Mouse (Mus musculus) fat pad, adult 2 months (tissue): ENCODE measurements around the gene Pofut2.
"Not testable (repeated sequence)": the region's sequence is repeated elsewhere in the genome, so short reads cannot be mapped to it uniquely, and the experiment has no call there.

Source experiments
- DNase-seq: peaks from one replicate; pipeline ENCODE4 v3.0.0-alpha.2; 2011; ENCODE audit warnings: low read depth, low spot score; ENCODE audit errors: extremely low read depth

Gene Pofut2

DNA sequence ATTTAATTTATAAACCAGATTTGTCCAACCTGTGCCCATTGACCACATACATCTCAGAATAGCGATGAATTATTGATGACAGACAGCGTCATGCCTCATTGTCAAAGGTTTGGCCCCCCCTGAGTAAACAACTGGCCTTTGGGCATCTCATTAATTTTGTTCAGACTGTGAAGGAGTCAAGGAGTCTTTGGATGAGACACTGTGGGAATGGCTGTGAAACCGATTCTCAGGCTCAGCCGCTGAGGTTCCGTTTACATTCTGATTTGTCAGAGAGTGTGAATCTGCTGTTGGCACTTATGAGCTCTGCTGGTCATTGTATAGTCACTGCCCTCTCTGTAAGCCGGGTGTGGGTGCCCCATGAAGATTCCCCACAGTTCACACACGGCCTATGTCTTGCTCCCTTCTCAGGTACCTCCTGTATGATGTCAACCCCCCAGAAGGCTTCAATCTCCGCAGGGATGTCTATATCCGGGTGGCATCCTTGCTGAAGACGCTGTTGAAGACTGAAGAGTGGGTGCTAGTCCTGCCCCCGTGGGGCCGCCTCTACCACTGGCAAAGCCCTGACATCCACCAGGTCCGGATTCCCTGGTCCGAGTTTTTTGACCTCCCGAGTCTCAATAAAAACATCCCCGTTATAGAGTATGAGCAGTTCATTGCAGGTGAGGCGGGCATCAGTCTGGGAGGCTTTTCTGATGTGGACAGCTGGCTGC lies 1.3 kb downstream of the Pofut2 start:
- no peak for DNase-seq

GRCm38 (mm10) chr10:77266281-77266680 lies 7.3 kb downstream of the Pofut2 start:
- DNase-seq, result no peak

DNA sequence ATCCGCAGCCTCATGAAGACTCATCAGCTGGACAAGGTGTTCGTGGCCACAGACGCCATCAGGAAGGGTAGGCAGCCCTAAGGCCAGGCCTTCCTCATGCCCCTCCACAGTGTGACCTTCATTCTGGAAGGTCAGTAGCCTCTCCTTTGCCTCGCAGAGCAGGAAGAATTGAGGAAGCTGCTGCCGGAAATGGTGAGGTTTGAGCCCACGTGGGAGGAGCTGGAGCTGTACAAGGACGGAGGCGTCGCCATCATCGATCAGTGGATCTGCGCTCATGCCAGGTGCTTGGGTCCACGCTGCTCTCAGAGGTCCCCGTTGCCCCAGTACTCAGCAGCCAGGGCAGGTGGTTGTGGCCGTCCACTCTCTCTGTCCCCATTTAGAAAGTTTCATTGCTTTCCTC lies 8.0 kb downstream of the Pofut2 start:
- DNase-seq, result no peak

DNA sequence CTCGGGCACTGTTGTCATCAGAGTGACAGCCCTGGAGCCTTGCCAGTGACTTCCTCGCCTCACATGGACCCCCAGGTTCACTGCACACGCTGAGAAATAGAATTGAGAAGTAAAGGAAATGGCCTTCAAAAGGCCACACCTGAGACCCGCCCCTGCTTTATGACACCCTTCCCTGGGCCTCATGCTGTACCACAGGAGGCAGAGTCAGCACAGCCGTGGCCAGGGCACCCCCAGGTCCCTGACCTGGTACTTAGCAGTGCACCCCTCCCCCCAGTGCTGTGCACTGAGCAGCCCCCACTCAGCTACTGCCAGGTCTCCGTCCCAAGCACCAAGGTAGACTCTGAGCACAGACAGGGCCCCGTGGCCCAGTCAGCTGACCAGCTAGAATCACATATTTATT lies 10.1 kb downstream of the Pofut2 start:
- no peak for DNase-seq

DNA sequence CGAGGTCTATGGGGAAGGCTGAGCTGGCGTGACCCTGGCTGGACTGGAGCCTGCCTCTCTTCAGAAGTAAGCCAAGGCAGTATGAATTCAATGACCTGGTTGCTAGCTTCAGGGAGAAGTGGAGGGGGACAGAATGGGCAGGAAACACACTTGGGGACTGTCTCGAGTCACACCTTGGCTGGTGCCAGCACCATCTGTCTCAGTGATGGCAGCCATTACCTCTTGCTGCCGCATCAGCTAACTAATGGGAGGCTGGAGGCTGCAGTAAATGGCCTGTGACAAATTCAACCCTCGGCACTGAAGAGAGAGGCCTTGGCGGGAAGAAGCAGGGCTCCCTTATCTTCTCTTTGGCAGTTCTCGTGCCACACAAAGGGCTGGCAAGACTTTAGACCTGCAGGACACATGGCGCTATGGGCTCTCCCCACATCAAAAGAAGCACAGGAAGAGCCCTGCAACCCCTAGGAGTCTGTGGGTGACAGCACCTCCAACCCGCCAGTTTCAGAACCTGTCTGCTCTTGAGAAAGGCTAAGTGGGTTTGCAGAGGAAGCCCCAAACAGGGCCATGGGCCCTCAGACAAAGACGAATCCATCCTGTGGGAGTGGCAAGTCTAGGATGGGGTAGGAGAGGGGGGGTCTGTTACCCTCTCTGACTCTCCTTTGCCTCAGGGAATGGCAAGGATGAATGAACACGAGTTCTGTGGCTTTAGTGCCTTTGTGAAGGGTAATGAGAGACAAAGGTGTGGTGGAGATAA lies 14.1 kb downstream of the Pofut2 start:
- no peak for DNase-seq

DNA sequence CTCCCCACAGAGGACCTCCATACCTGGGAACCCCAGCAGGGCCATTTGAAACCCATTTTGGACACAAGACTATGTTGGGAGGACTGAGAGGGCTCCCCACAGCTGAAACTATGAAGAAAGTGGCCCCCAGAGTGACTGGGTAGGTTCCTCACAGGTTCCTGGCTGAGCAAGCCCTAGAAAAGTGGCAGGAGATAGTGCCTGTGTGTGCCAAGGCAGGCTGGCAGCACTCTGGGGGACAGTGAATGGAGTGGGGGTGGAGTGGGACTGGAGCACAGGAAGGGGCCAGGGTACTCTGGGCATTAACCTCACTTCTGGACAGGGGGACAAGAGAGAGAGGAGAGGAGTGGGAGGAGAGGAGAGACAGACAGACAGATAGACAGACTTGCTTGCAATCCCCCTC lies 14.8 kb downstream of the Pofut2 start:
- DNase-seq, result no peak

DNA sequence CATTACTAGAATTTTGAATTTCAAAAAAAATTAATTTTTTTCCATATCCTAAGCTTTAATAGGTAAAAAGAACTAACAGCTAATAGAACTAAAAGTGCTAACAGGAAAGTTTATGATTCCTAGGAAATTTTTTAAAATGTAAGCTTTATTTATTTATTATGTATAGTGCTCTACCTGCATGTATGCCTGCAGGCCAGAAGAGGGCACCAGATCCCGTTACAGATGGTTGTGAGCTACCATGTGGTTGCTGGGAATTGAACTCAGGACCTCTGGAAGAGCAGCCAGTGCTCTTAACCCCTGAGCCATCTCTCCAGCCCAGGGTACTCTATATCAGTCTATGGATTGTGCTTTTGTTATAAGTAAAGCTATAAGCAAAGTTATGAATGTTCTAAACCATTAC lies 23.1 kb downstream of the Pofut2 start:
- not testable (repeated sequence) for DNase-seq

DNA sequence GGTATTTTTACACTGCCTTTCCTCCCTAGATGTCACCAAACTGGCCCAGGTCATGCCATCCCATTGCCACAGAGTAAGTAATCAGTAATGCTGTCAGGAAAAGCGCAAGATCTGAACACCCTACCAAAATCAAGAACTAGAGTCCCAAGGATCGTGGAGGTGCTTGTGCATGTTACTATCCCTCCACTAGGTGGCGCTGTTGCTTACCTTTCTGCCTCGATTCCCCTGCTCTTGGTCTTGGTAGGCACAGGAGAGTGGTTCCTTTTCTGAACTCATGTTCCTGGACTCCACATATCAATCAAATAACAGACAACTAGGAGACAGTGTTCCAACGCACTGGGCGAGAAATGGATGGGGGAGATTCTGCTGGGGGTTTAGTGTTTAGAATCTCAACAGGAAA lies 23.8 kb downstream of the Pofut2 start:
- no peak for DNase-seq

- DNase-seq, result no peak
These were observed 25.8 kb downstream of the Pofut2 start for GRCm38 (mm10) chr10:77284832-77285231.

DNA sequence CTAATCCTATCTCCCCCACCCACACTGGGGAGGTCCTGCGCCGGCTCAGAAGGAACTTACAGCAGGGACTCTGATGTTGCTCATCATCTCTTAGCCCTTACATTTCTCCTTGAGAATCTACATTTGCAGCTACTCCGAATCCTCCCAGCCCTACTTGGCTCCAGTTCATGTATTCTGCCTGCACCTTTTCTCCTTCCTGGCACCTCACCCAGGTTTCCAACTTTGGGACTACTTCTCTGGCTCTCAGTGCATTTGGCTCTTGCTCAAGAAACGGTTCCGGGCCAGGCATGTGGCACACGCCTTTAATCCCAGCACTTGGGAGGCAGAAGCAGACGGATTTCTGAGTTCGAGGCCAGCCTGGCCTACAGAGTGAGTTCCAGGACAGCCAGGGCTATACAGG lies 28.6 kb downstream of the Pofut2 start:
- no peak for DNase-seq

GRCm38 (mm10) chr10:77288639-77289195 lies 29.7 kb downstream of the Pofut2 start:
- DNase-seq, result no peak

DNA sequence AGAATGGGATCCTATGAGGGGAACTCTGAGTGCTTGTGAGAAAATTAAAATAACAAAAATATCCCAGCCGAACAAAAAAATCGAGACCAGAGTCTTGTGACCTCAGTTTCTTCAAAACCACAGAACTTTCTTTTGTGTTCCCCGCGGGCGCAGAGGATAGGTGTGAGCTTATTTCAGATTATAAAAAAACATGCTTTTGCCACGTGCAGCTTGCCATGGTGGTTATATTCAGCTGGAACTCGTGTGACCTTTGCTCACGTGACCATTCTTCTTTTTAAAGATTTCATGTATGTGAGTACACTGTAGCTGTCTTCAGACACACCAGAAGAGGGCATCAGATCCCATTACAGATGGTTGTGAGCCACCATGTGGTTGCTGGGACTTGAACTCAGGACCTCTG lies 30.5 kb downstream of the Pofut2 start:
- no peak for DNase-seq

DNA sequence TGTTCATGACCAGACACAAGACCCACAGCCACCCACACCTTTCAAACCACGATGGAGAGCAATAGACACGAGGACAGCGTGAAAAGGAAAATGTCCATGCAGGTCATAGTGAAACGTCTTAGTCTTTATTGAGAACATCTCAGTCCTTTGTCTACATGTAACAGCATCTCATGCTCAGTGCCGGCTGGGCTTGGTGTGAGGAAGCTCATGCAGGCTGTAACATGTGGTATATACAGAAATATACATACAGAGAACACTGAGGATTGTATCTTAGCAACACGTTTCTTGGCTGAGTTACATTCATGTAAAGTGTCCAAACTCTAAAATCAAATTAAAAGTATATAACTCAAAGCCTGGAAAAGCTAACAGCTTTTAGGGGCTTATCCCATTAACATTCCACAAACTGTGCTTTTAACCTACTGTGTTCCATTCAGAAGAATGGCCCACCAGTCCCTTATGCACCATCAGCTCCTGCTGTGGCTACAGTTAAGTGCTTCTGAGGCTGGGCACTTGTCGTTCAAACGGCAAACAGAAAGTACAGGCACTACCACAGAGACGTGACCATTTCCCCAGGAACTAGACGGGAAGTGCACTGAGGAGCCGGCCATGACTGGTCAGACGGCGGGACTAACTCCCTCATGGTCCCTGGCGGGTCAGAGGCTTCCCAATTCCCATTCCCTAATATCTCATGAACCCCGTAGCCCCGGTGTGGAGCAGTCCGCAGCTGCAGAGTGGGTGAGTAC lies 31.8 kb downstream of the Pofut2 start:
- no peak for DNase-seq

GRCm38 (mm10) chr10:77294691-77295090 lies 35.7 kb downstream of the Pofut2 start:
- DNase-seq, result no peak

GRCm38 (mm10) chr10:77298621-77299020 lies 39.6 kb downstream of the Pofut2 start:
- DNase-seq, result no peak

- no peak for DNase-seq
These were observed 40.2 kb downstream of the Pofut2 start for GRCm38 (mm10) chr10:77299194-77299593.

GRCm38 (mm10) chr10:77300237-77300933 lies 41.4 kb downstream of the Pofut2 start:
- DNase-seq, result no peak

DNA sequence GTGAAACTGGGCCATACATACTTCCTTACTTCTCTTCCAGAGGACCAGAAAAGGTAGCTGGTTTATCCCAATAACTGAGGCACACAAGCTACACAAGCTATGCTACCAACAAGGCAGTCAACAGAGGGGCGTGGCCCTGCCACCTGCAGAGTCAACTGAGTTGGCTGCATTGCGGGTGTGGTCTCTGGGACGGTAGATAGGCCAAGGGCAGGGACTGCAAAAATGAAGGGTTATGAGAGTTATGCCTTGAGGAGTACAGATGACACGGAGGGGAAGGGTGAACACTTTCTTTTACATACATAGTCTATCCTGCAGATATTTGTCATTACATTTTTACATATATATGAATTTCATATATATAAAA lies 41.9 kb downstream of the Pofut2 start:
- DNase-seq, result no peak

DNA sequence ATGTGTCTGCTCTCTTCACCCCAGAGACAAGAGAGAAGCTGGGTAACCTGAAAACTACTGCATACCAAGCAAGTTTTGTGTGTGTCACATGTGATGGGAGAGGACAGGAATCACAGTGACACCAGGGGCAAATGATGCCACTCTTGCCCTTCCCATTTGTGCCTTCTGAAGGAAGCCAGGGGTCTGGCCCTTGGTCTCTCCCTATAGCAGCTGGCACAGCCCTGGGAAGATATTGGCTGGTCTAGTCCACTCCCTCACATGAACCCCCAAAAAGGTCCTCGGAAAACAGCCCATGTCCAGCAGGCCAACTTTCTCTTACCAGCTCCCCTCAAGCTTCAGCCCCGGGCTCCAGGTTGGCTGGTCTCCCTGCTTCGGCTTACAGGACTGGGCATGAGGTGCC lies 45.3 kb downstream of the Pofut2 start:
- no peak for DNase-seq

GRCm38 (mm10) chr10:77304840-77305533 lies 46.0 kb downstream of the Pofut2 start:
- no peak for DNase-seq

GRCm38 (mm10) chr10:77305766-77306165 lies 46.7 kb downstream of the Pofut2 start:
- no peak for DNase-seq
